Mouse (Mus musculus) G1E (cell line): ENCODE data around the gene Scnn1a. TPM values are rescaled to one million over a fixed set of nuclear protein-coding genes. Genes with fewer than 3 reads are reported as not detected.

Experiments
- ATAC-seq: 2 replicates; pipeline ENCODE4 v1.8.0; 2016; ENCODE audit warnings: mild to moderate bottlenecking; ENCODE audit not compliant: insufficient number of reproducible peaks, poor library complexity, low FRiP score, severe bottlenecking; ENCODE audit errors: extremely low read depth
- DNase-seq: peaks from one replicate; pipeline ENCODE4 v3.0.0; 2012; ENCODE audit warnings: low spot score
- H3K27me3 ChIP-seq: 2 replicates; pipeline ENCODE4 v1.6.1; 2012; ENCODE audit warnings: mild to moderate bottlenecking, low read length, inconsistent platforms; ENCODE audit not compliant: insufficient read depth
- H3K36me3 ChIP-seq: replicated peaks from 2 replicates; pipeline ENCODE3; 2012; ENCODE audit warnings: mild to moderate bottlenecking, inconsistent platforms
- H3K4me1 ChIP-seq: 2 replicates; pipeline ENCODE4 v1.6.1; 2012; ENCODE audit warnings: low read depth, low read length, inconsistent platforms, mixed read lengths; ENCODE audit not compliant: insufficient read depth
- H3K4me3 ChIP-seq: 2 replicates; pipeline ENCODE4 v1.5.1; 2012; ENCODE audit warnings: low read depth, mild to moderate bottlenecking, inconsistent platforms, low read length, moderate library complexity, mixed read lengths
- H3K9me3 ChIP-seq: replicated peaks from 2 replicates; pipeline ENCODE4 v1.6.1; 2012; ENCODE audit warnings: inconsistent platforms
- CTCF ChIP-seq: IDR thresholded peaks from 2 replicates; pipeline ENCODE4 v1.5.1; 2012; ENCODE audit warnings: low read depth, low read length, inconsistent platforms, mixed read lengths
- GATA1 ChIP-seq: IDR thresholded peaks from 2 replicates; pipeline ENCODE4 v1.6.1; 2012; ENCODE audit warnings: borderline replicate concordance, low read length, inconsistent platforms, mixed read lengths
- GATA2 ChIP-seq: IDR thresholded peaks from 2 replicates; pipeline ENCODE4 v1.6.1; 2012; ENCODE audit warnings: low read depth, low read length, inconsistent platforms, borderline replicate concordance
- POLR2AphosphoS5 ChIP-seq: IDR thresholded peaks from 2 replicates; pipeline ENCODE4 v1.6.1; 2012; ENCODE audit warnings: low read depth, low read length, inconsistent platforms; ENCODE audit not compliant: insufficient replicate concordance
- TAL1 ChIP-seq: conservative IDR thresholded peaks from 2 replicates; pipeline ENCODE4 v1.6.1; 2012; ENCODE audit warnings: low read depth, low read length, inconsistent platforms, mixed read lengths
- polyA plus RNA-seq: library from polyadenylated mRNA; stranded (reverse); fragments of >175 nt; gene quantifications from 2 replicates; pipeline ENCODE4 v1.2.3, GENCODE M21; 2012
- total RNA-seq, 2 experiments: library from RNA; stranded (forward) in 1 of 2; stranded (reverse) in 1 of 2; fragments of 200-1000 nt in 1 of 2; fragments of >200 nt in 1 of 2; fragmentation: Nextera tagmentation in 1 of 2; gene quantifications; 2 replicates each; pipeline ENCODE4 v1.2.3; 2014 to 2017

Scnn1a gene
- total and polyA plus RNA-seq, 3 experiments: 0.16 TPM; not detected in 2

DNA sequence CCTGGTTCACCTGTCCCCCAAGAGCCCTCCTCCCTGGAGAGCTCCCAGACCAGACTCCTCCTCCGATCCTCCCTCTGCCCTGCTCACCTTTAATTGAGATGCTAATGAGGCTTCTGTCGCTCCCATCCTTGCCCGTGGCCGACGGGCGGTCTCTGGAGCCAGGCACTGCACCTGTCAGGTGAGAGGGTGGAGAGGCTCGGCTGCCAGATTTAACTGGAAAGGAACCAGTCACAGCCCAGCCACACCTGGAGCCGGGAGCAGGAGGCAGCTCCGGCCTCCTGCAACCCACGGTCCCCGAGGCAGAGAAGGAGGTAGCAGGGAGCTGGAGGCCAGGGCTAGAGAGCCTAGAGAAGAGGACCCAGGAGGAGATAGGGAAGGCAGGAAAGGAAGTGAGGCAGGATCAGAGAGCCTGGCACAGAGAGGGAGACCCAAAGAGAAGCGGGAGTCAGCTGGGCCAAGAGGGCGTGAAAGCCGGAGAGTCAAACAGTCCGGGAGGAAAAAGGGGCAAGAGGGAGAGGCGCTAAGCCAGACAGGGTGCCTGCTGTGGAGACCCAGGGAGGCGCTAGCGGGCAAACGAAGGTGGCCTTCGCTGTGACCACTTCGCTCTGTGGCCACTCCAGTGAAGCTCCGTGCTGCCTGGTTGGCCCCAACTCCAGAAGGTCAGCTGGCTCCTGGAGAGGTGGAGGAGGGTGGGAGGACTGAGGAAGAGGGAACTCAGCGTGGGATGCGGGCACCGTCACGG is 826 bp downstream of the Scnn1a start:
- Histone ChIP-seq H3K4me1 (no peaks in the 10 kb centered on the region), H3K36me3 (no peaks in the 10 kb centered on the region), H3K4me3 (no peak overlapping the region), H3K9me3 (peaks cover 29% of the 10 kb centered on the region), H3K27me3 (no peaks in the 10 kb centered on the region; the same call in 1 of the 2 replicates)
- no peak for ATAC-seq
- TF ChIP-seq TAL1 (no peak), GATA1 (no peak), GATA2 (no peak), POLR2AphosphoS5 (no peak)
- DNase-seq: no peak

GRCm38 (mm10) chr6:125322794-125323193 is 2.3 kb downstream of the Scnn1a start:
- Histone ChIP-seq H3K4me3 (no peak overlapping the region), H3K9me3 (peaks cover 32% of the 10 kb centered on the region), H3K36me3 (no peaks in the 10 kb centered on the region), H3K27me3 (no peaks in the 10 kb centered on the region; the same call in 1 of the 2 replicates), H3K4me1 (no peaks in the 10 kb centered on the region)
- TF ChIP-seq CTCF (no peak), TAL1 (no peak), GATA2 (no peak), GATA1 (no peak), POLR2AphosphoS5 (no peak)
- ATAC-seq (no peak), DNase-seq (no peak)

DNA sequence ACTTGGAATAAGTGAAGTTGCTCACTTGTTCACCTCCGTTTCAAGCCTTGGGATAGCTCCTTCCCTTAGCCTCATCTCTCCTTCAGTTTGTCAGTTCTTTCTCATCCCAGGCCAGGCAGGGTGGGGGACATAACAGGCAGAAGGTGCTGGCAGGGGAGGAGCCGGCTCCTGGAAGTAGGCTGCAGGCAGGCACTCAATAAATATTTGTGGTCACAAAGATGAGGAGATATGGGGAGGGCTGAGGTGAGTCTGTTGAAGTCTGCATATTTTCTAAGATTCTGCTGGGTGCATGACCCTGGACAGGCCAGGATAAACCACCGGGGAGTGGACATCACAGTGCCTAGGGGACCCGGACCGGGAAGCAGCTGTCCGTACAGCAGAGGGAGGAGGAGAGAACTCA is 3.1 kb downstream of the Scnn1a start:
- H3K36me3 ChIP-seq: no peaks in the 10 kb centered on the region
- peaks cover 32% of the 10 kb centered on the region for H3K9me3 ChIP-seq
- no peaks in the 10 kb centered on the region; the same call in 1 of the 2 replicates for H3K27me3 ChIP-seq
- H3K4me3 ChIP-seq: no peak overlapping the region
- ATAC-seq (no peak), DNase-seq (no peak)
- H3K4me1 ChIP-seq: no peaks in the 10 kb centered on the region
- no peak for TF ChIP-seq TAL1
- TF ChIP-seq GATA1: no peak
- TF ChIP-seq CTCF: no peak
- no peak for TF ChIP-seq GATA2
- no peak for TF ChIP-seq POLR2AphosphoS5

- TF ChIP-seq CTCF (no peak), POLR2AphosphoS5 (no peak), TAL1 (no peak), GATA2 (no peak), GATA1 (no peak)
- Histone ChIP-seq H3K4me1 (no peaks in the 10 kb centered on the region), H3K36me3 (no peaks in the 10 kb centered on the region), H3K9me3 (peaks cover 27% of the 10 kb centered on the region), H3K27me3 (no peaks in the 10 kb centered on the region; the same call in 1 of the 2 replicates), H3K4me3 (no peak overlapping the region)
- ATAC-seq (no peak), DNase-seq (no peak)
These were observed 4.9 kb downstream of the Scnn1a start for GRCm38 (mm10) chr6:125325337-125325736.

DNA sequence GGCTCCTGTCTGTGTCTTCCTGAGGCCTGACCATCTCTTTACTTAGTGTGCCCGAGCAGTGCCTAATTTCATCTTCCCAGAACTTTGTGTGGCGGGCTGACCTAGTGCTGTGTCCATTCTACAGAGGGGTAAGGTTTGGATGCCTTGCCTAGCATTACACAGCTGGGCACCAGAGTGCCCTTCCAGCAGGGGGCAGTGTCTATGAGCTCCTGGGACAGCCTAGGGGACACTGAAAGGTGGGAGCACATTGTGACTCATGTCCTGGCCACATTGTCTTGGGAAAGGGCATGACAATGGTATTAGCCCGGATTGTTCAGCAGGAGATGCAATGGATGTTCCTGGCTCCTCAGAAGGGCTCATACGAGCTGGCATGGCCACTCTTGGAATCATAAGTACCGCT is 7.8 kb downstream of the Scnn1a start:
- ATAC-seq: no peak
- TF ChIP-seq GATA1 (no peak), POLR2AphosphoS5 (no peak), CTCF (no peak), TAL1 (no peak), GATA2 (no peak)
- H3K4me1 ChIP-seq: no peaks in the 10 kb centered on the region
- H3K27me3 ChIP-seq: no peaks in the 10 kb centered on the region
- H3K9me3 ChIP-seq: peaks cover 28% of the 10 kb centered on the region
- no peaks in the 10 kb centered on the region for H3K36me3 ChIP-seq
- DNase-seq: no peak
- no peak overlapping the region for H3K4me3 ChIP-seq

DNA sequence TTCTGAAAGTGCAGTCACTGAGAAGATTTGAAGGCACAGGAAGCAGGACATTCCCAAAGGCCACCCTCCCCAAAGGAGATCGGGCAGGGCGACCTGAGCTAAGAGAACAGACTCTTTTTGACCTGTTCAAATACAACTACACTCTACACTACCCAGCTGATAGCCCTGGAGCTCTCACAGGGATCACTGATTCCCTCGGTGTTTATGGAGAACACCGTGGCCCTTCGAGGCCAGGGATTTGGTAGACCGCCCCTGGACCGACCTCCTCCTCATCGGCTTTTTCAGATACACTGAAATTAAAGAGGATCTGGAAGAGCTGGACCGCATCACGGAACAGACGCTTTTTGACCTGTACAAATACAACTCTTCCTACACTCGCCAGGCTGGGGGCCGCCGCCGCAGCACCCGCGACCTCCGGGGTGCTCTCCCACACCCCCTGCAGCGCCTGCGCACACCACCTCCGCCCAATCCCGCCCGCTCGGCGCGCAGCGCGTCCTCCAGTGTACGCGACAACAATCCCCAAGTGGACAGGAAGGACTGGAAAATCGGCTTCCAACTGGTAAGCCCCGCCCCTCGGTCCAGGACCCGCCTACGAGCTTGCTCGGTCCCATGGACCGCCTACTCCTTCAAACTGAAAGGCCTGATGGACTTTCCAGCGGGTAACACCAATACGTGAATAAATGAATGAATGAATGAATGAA is 10.3 kb downstream of the Scnn1a start:
- Histone ChIP-seq H3K27me3 (no peaks in the 10 kb centered on the region), H3K9me3 (peaks cover 19% of the 10 kb centered on the region), H3K4me1 (no peaks in the 10 kb centered on the region), H3K4me3 (no peak overlapping the region), H3K36me3 (no peaks in the 10 kb centered on the region)
- ATAC-seq: no peak
- no peak for TF ChIP-seq GATA2
- TF ChIP-seq GATA1: no peak
- TF ChIP-seq POLR2AphosphoS5: no peak
- TF ChIP-seq CTCF: no peak
- no peak for TF ChIP-seq TAL1
- no peak for DNase-seq
